Mouse (Mus musculus) lung, embryonic 15.5 days (tissue): Measurements from ENCODE around the gene Fndc8. TPM values are rescaled to one million over a fixed set of nuclear protein-coding genes. Genes with fewer than 3 reads are reported as not detected.

ENCODE experiments used
- polyA plus RNA-seq: library from polyadenylated mRNA; unstranded; fragments of >200 nt; fragmentation: Nextera tagmentation; extraction: Ambion mirVana; gene quantifications from 2 replicates; pipeline ENCODE4 v1.2.1, GENCODE M21; 2015

The Fndc8 gene
- polyA plus RNA-seq, 1 experiment from 2014 or later, result 0.12 TPM

Other genes starting within 250 kb of the Fndc8 start
- 0.31 TPM in 2 replicates for gene Cct6b, start 127.8 kb upstream of the Fndc8 start, polyA plus RNA-seq
- 34.4 and 36.4 TPM in 2 replicates for gene Zfp830, start 127.8 kb upstream of the Fndc8 start, polyA plus RNA-seq
- gene Lig3, start 111.0 kb upstream of the Fndc8 start, polyA plus RNA-seq, result 28.3 and 30.8 TPM in 2 replicates
- gene Rffl, start 20.9 kb upstream of the Fndc8 start, polyA plus RNA-seq, result 11.5 and 12.0 TPM in 2 replicates
- 12.2 and 13.2 TPM in 2 replicates for gene Rad51d, start 1.5 kb upstream of the Fndc8 start, polyA plus RNA-seq
- 29.4 and 34.1 TPM in 2 replicates for gene Nle1, start 16.3 kb downstream of the Fndc8 start, polyA plus RNA-seq
- 10.7 and 11.2 TPM in 2 replicates for gene Unc45b, start 18.4 kb downstream of the Fndc8 start, polyA plus RNA-seq
- gene Slfn5, start 59.2 kb downstream of the Fndc8 start, polyA plus RNA-seq, result 2.6 and 4.2 TPM in 2 replicates
- gene Slfn9, start 99.7 kb downstream of the Fndc8 start, polyA plus RNA-seq, result 35.5 and 37.9 TPM in 2 replicates
- gene Slfn8, start 128.7 kb downstream of the Fndc8 start, polyA plus RNA-seq, result 0.29 and 0.74 TPM in 2 replicates
- 5.8 and 7.6 TPM in 2 replicates for gene Slfn2, start 173.0 kb downstream of the Fndc8 start, polyA plus RNA-seq
- gene Slfn1, start 224.7 kb downstream of the Fndc8 start, polyA plus RNA-seq, result 0.96 and 1.3 TPM in 2 replicates